Mouse (Mus musculus) ES-Bruce4 (cell line): ENCODE measurements around the gene Sema3c.

Experiments
- CTCF ChIP-seq: IDR thresholded peaks from one replicate; pipeline ENCODE4 v1.8.1; 2011; ENCODE audit warnings: low read depth, low read length
- EP300 ChIP-seq: IDR thresholded peaks from 2 replicates; pipeline ENCODE4 v1.6.1; 2011; ENCODE audit warnings: low read depth, low read length; ENCODE audit not compliant: insufficient read depth

DNA sequence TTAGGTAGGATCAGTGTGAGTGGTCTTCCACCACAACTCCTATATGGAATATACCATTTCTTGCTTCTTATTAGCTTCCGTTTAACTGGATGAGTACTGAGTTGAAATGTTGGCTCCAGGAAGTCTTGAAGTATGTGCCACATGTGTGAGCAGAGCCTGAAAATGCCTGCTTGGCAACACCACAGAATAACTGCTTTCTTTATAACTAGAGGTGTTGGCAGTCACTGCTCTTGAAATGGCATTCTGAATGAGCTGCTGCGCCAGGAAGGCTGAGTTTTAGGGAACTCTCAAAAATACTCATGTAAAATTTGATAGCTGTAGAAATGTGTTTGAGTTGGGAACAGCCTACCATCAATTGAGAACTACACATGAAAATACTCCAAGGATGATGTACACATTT lies 124.8 kb downstream of the Sema3c start:
- no peak for TF ChIP-seq CTCF
- no peak for TF ChIP-seq EP300
